Mouse (Mus musculus): ENCODE measurements at regions not wholly inside any gene's neighbourhood (a gene's known extent, or its start where the extent isn't known, plus 50 kb on each side); places are given as distances from the start of the nearest gene placed in this dataset.

DNA sequence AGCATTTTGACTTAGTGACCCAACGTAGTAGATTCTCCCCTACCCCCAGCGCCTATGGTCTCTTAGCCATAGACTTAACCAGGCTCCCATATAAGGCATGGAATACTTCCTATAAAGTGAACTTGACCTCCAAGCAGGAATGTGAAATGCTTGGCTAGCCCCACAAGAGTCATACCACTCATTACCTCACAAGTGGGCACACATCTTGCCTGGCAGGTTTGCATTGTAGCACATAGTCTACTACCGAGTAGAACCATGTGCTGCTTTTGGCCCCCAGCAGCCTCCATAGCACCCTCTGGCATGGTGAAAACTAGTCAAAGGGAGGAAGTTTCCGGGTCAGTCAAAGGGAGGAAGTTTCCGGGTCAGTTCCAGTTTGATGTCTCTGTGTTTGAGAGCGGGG is 385.5 kb downstream of the Vps13c start:
- no peaks in the 10 kb centered on the region for H3K4me1 ChIP-seq (replicated peaks; ENCODE audit: low read depth, low read length)
- no peaks in the 10 kb centered on the region for H3K36me3 ChIP-seq (ENCODE audit: insufficient read depth, low read length)
- H3K4me3 ChIP-seq (replicated peaks; ENCODE audit: low read length) = no peak overlapping the region
- TF ChIP-seq NANOG (IDR thresholded peaks at IDR 0.05; ENCODE audit: borderline replicate concordance, low read length) (no peak), POU5F1 (IDR thresholded peaks at IDR 0.05; ENCODE audit: borderline replicate concordance, low read length) (no peak), CTCF (conservative IDR thresholded peaks at IDR 0.05; ENCODE audit: low read length) (no peak)
- peaks cover 7% of the 10 kb centered on the region for H3K9me3 ChIP-seq (ENCODE audit: low read length)
- H3K27me3 ChIP-seq (ENCODE audit: insufficient read depth, low read length) = no peaks in the 10 kb centered on the region

DNA sequence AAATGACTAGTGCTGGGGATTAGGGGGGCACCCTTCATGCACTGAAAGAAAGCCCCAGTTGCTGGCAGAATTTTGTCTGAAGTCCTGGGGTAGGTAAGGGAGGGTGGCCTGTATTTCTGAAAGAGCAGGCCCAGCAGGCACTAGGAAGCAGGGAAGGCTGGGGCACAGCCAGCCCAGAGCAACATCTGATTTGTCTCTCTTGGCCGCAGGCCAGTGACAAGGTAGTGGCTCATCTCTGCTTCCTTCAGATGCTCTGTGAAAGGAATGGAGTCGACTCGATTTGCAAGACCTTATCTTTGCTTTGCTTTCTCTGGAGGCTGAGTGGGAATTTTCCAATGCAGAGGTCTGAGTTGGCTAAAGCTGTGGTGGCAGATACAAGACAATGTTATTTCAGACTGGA is 390.9 kb downstream of the Vps13c start:
- TF ChIP-seq CTCF (conservative IDR thresholded peaks at IDR 0.05; ENCODE audit: low read length) (no peak), POU5F1 (IDR thresholded peaks at IDR 0.05; ENCODE audit: borderline replicate concordance, low read length) (no peak), NANOG (IDR thresholded peaks at IDR 0.05; ENCODE audit: borderline replicate concordance, low read length) (no peak)
- H3K27me3 ChIP-seq (ENCODE audit: insufficient read depth, low read length) = no peaks in the 10 kb centered on the region
- H3K4me1 ChIP-seq (replicated peaks; ENCODE audit: low read depth, low read length) = no peaks in the 10 kb centered on the region
- H3K4me3 ChIP-seq (replicated peaks; ENCODE audit: low read length) = no peak overlapping the region
- H3K9me3 ChIP-seq (ENCODE audit: low read length) = 0 out of 2 replicates have a peak, but pooled peaks cover 6% of the 10 kb centered on the region
- no peaks in the 10 kb centered on the region for H3K36me3 ChIP-seq (ENCODE audit: insufficient read depth, low read length)

DNA sequence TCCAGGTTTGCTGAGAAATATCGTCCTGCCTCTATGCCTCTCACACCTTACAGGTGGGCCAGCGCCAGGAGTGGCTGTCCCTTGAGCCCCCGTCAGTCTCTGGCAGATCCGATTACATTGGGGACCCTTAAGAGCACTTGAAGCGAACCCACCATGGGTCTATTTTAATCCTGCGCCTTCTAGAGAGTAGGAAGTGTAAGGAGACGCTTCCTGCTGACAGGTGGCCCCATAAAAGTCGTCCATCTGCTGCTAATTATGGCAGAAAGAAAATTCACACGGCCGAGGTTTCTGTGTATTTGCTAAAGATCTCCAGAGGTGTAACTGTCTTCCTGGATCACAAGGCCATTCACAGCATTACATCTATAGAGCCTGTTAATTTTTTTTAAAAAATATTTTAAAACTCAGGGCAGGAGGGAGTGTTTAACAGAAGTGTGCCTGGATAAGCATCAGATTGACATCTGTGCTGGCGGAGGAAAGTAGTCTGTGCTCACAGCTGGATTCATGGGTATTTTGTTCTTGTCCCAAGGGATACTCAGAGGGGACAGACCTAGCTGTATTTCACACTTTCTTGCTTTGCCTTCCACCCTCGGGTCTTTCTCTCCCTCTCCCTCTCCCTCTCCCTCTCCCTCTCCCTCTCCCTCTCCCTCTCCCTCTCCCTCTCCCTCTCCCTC is 394.9 kb downstream of the Vps13c start:
- Histone ChIP-seq H3K4me1 (replicated peaks; ENCODE audit: low read depth, low read length) (no peaks in the 10 kb centered on the region), H3K27me3 (ENCODE audit: insufficient read depth, low read length) (no peaks in the 10 kb centered on the region), H3K9me3 (ENCODE audit: low read length) (0 out of 2 replicates have a peak, but pooled peaks cover 6% of the 10 kb centered on the region), H3K4me3 (replicated peaks; ENCODE audit: low read length) (no peak overlapping the region), H3K36me3 (ENCODE audit: insufficient read depth, low read length) (no peaks in the 10 kb centered on the region)
- TF ChIP-seq POU5F1 (IDR thresholded peaks at IDR 0.05; ENCODE audit: borderline replicate concordance, low read length) (no peak), NANOG (IDR thresholded peaks at IDR 0.05; ENCODE audit: borderline replicate concordance, low read length) (no peak), CTCF (conservative IDR thresholded peaks at IDR 0.05; ENCODE audit: low read length) (no peak)

DNA sequence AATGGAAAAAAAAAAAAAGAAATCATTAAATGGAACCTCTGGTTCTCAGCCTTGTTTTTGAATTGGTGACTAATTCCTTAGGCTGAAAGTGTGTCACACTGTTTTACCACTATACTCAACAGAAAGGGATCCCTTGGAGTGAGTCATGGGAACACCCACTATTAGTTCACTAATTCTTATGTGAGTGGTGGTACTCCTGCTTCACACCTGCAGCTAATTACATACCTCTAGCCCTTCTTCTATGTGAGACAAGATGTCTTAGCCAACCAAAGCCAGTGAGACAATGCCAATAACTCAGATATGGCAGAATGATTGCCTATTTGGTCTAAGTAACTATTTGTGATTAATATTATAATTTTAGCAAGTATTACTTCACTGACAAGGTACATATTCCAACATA is 398.9 kb downstream of the Vps13c start:
- TF ChIP-seq NANOG (IDR thresholded peaks at IDR 0.05; ENCODE audit: borderline replicate concordance, low read length) (no peak), POU5F1 (IDR thresholded peaks at IDR 0.05; ENCODE audit: borderline replicate concordance, low read length) (no peak), CTCF (conservative IDR thresholded peaks at IDR 0.05; ENCODE audit: low read length) (no peak)
- Histone ChIP-seq H3K36me3 (ENCODE audit: insufficient read depth, low read length) (no peaks in the 10 kb centered on the region), H3K27me3 (ENCODE audit: insufficient read depth, low read length) (no peaks in the 10 kb centered on the region), H3K9me3 (ENCODE audit: low read length) (no peaks in the 10 kb centered on the region), H3K4me1 (replicated peaks; ENCODE audit: low read depth, low read length) (no peaks in the 10 kb centered on the region), H3K4me3 (replicated peaks; ENCODE audit: low read length) (no peak overlapping the region)

DNA sequence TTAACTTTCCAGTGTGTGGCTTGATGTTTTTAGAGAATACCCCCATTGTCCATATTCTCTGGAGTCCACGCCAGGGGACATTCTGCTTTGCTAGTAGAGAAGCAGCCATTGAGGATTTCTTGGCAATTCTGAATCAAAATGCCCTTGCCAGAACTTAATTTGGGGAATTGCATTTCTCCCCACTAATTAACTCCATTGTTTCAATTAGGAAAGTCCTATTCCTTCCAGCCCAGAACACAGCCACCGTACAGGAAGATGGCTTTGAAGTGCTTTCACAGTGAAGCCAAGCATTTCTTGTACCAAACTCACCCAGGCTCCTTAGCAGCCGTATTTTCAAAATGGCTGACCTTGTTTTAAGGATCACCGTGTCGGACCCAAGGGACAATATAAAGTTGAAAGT is 399.4 kb downstream of the Vps13c start:
- H3K9me3 ChIP-seq (ENCODE audit: low read length) = no peaks in the 10 kb centered on the region
- no peak for TF ChIP-seq NANOG (IDR thresholded peaks at IDR 0.05; ENCODE audit: borderline replicate concordance, low read length)
- no peak for TF ChIP-seq POU5F1 (IDR thresholded peaks at IDR 0.05; ENCODE audit: borderline replicate concordance, low read length)
- no peak for TF ChIP-seq CTCF (conservative IDR thresholded peaks at IDR 0.05; ENCODE audit: low read length)
- no peaks in the 10 kb centered on the region for H3K4me1 ChIP-seq (replicated peaks; ENCODE audit: low read depth, low read length)
- no peaks in the 10 kb centered on the region for H3K27me3 ChIP-seq (ENCODE audit: insufficient read depth, low read length)
- H3K4me3 ChIP-seq (replicated peaks; ENCODE audit: low read length) = no peak overlapping the region
- no peaks in the 10 kb centered on the region for H3K36me3 ChIP-seq (ENCODE audit: insufficient read depth, low read length)

DNA sequence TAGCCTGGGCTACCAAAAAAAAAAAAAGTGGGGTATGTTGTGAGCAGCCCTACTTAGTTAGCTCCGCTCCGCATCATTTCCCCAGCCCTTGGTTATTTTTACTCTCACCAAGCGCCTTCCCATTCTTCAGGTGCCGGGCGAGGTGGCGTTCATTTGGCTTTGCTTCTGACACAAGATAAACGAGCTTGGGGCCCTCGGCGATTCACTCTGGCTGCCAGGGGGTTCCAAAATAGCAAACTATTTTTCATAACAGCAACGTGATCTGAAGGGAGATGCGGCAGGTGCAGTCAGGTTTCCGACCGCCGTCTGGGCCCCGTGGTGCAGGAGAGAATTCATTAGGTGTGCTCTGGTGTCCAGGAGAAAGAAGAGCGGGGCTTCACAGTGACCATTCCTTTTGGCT is 403.6 kb upstream of the Rora start:
- TF ChIP-seq NANOG (IDR thresholded peaks at IDR 0.05; ENCODE audit: borderline replicate concordance, low read length) (no peak), POU5F1 (IDR thresholded peaks at IDR 0.05; ENCODE audit: borderline replicate concordance, low read length) (no peak), CTCF (conservative IDR thresholded peaks at IDR 0.05; ENCODE audit: low read length) (no peak)
- no peaks in the 10 kb centered on the region for H3K36me3 ChIP-seq (ENCODE audit: insufficient read depth, low read length)
- no peaks in the 10 kb centered on the region for H3K27me3 ChIP-seq (ENCODE audit: insufficient read depth, low read length)
- H3K9me3 ChIP-seq (ENCODE audit: low read length) = no peaks in the 10 kb centered on the region
- H3K4me1 ChIP-seq (replicated peaks; ENCODE audit: low read depth, low read length) = no peaks in the 10 kb centered on the region
- H3K4me3 ChIP-seq (replicated peaks; ENCODE audit: low read length) = no peak overlapping the region

DNA sequence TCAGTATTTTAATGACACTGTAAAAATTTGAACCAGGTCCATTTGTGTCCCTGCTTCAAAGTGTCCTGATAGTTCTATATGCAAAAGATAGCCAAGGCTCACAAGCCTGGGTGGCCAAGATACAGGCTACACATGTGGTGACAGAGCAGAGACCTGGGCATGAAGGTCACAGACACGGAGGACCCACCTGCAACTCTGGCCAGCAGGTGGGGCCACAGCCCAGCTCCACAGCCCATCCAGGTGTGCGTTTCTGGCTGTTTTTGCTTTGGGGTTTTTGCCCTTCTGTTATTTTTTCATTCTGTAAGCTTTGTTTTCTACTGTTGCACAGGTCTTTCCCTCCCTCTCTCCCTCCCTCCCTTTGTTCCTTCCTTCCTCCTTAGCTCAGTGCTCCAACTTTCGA is 399.4 kb upstream of the Rora start:
- no peak for TF ChIP-seq CTCF (conservative IDR thresholded peaks at IDR 0.05; ENCODE audit: low read length)
- TF ChIP-seq NANOG (IDR thresholded peaks at IDR 0.05; ENCODE audit: borderline replicate concordance, low read length) = no peak
- TF ChIP-seq POU5F1 (IDR thresholded peaks at IDR 0.05; ENCODE audit: borderline replicate concordance, low read length) = no peak
- H3K27me3 ChIP-seq (ENCODE audit: insufficient read depth, low read length) = no peaks in the 10 kb centered on the region
- no peaks in the 10 kb centered on the region for H3K4me1 ChIP-seq (replicated peaks; ENCODE audit: low read depth, low read length)
- no peaks in the 10 kb centered on the region for H3K36me3 ChIP-seq (ENCODE audit: insufficient read depth, low read length)
- no peak overlapping the region for H3K4me3 ChIP-seq (replicated peaks; ENCODE audit: low read length)
- H3K9me3 ChIP-seq (ENCODE audit: low read length) = peaks cover 5% of the 10 kb centered on the region; the same call in 1 of the 2 replicates

DNA sequence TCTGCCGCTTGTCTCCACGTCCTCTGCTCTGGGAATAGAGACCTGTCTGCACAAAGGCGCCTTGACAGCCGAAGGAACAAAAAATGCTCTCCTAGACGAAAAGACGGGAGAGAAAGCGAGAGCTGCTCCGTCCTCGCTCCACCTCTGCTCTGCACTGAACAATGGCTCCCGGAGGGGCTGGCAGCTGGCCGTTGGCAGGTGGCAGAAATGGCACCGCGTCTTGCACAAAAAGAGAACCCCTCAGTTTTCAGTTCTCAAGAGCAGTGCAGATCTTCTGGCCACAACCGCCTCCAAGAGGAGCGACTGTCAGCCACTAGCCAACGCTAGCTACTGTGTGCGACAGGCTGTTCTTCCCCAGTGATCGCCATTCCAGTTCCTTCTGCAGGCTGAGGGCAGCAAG is 385.0 kb upstream of the Rora start:
- Histone ChIP-seq H3K4me1 (replicated peaks; ENCODE audit: low read depth, low read length) (no peaks in the 10 kb centered on the region), H3K27me3 (ENCODE audit: insufficient read depth, low read length) (no peaks in the 10 kb centered on the region), H3K36me3 (ENCODE audit: insufficient read depth, low read length) (no peaks in the 10 kb centered on the region), H3K9me3 (ENCODE audit: low read length) (no peaks in the 10 kb centered on the region), H3K4me3 (replicated peaks; ENCODE audit: low read length) (no peak overlapping the region)
- TF ChIP-seq CTCF (conservative IDR thresholded peaks at IDR 0.05; ENCODE audit: low read length) = no peak
- TF ChIP-seq POU5F1 (IDR thresholded peaks at IDR 0.05; ENCODE audit: borderline replicate concordance, low read length) = no peak
- no peak for TF ChIP-seq NANOG (IDR thresholded peaks at IDR 0.05; ENCODE audit: borderline replicate concordance, low read length)
